Mouse (Mus musculus) ES-E14 (cell line): ENCODE measurements around the gene Trafd1. TPM values are rescaled to one million over a fixed set of nuclear protein-coding genes. Genes with fewer than 3 reads are reported as not detected.
"Not testable (repeated sequence)": the region's sequence is repeated elsewhere in the genome, so short reads cannot be mapped to it uniquely, and the experiment has no call there.

Experiments
- DNase-seq: peaks from one replicate; pipeline ENCODE4 v3.0.0-alpha.2; 2013; ENCODE audit warnings: low read depth, low spot score
- H3K27ac ChIP-seq: 2 replicates; pipeline ENCODE4 v1.5.1; 2012; ENCODE audit warnings: low read depth, mild to moderate bottlenecking, low read length, moderate library complexity, mixed read lengths; ENCODE audit not compliant: poor library complexity, insufficient read depth, severe bottlenecking
- H3K36me3 ChIP-seq: 2 replicates; pipeline ENCODE4 v1.6.1; 2012; ENCODE audit warnings: mild to moderate bottlenecking, low read length, moderate library complexity, mixed read lengths; ENCODE audit not compliant: control insufficient read depth, poor library complexity, insufficient read depth, severe bottlenecking
- H3K4me1 ChIP-seq, 2 experiments: fragments of 150-350 bp in 1 of 2; sonication (generic) in 1 of 2; 2 replicates each; pipeline ENCODE4 v1.6.1; 2012; ENCODE audit warnings: low read length in 2 of 2, mild to moderate bottlenecking in 1 of 2, mixed read lengths in 1 of 2; ENCODE audit not compliant: control insufficient read depth in 2 of 2, insufficient read depth in 2 of 2, poor library complexity in 1 of 2
- H3K4me3 ChIP-seq, 2 experiments: fragments of 150-350 bp in 1 of 2; sonication (generic) in 1 of 2; 2 replicates each; pipeline ENCODE4 v1.5.1; 2012; ENCODE audit warnings: low read length in 2 of 2, low read depth in 1 of 2, mild to moderate bottlenecking in 1 of 2, mixed read lengths in 1 of 2; ENCODE audit not compliant: insufficient read depth in 1 of 2, poor library complexity in 1 of 2, severe bottlenecking in 1 of 2
- H3K9ac ChIP-seq: 2 replicates; pipeline ENCODE4 v1.6.1; 2012; ENCODE audit warnings: low read depth, mild to moderate bottlenecking, low read length, mixed read lengths; ENCODE audit not compliant: poor library complexity, insufficient read depth, severe bottlenecking
- H3K9me3 ChIP-seq: fragments of 150-350 bp; sonication (generic); 2 replicates; pipeline ENCODE4 v1.6.1; 2012; ENCODE audit warnings: low read depth, mild to moderate bottlenecking, low read length; ENCODE audit not compliant: control insufficient read depth, insufficient read depth
- CHD2 ChIP-seq: IDR thresholded peaks from 2 replicates; pipeline ENCODE4 v1.6.1; 2014; ENCODE audit warnings: mild to moderate bottlenecking, low read depth, low read length, inconsistent platforms
- HCFC1 ChIP-seq: IDR thresholded peaks from 2 replicates; pipeline ENCODE4 v1.6.1; 2012; ENCODE audit warnings: low read length, inconsistent platforms, borderline replicate concordance; ENCODE audit not compliant: insufficient read depth
- MAFK ChIP-seq: IDR thresholded peaks from 2 replicates; pipeline ENCODE4 v1.6.1; 2014; ENCODE audit warnings: mild to moderate bottlenecking, low read depth, low read length, inconsistent platforms; ENCODE audit not compliant: insufficient read depth
- ZC3H11A ChIP-seq: IDR thresholded peaks from 2 replicates; pipeline ENCODE4 v1.6.1; 2012; ENCODE audit warnings: low read depth, mild to moderate bottlenecking, inconsistent platforms, low read length, borderline replicate concordance
- ZNF384 ChIP-seq: IDR thresholded peaks from 2 replicates; pipeline ENCODE4 v1.6.1; 2012; ENCODE audit warnings: low read depth, low read length, inconsistent platforms
- in situ Hi-C, 2 experiments: fragments of 600-800 bp; cut with MboI; formaldehyde crosslinking; loops; one replicate each; pipeline ENCODE4 v1.15.1; 2025; ENCODE audit warnings: low sequenced_read_pairs in 2 of 2, inconsistent platforms in 1 of 2; ENCODE audit not compliant: unreplicated experiment in 2 of 2
- total RNA-seq: library from RNA; depleted of rRNA; stranded (reverse); fragments of 300-350 nt; gene quantifications from 2 replicates; pipeline ENCODE4 v1.2.3, GENCODE M21; 2012

Gene Trafd1
- total RNA-seq, 1 experiment = 13.8 TPM

DNA sequence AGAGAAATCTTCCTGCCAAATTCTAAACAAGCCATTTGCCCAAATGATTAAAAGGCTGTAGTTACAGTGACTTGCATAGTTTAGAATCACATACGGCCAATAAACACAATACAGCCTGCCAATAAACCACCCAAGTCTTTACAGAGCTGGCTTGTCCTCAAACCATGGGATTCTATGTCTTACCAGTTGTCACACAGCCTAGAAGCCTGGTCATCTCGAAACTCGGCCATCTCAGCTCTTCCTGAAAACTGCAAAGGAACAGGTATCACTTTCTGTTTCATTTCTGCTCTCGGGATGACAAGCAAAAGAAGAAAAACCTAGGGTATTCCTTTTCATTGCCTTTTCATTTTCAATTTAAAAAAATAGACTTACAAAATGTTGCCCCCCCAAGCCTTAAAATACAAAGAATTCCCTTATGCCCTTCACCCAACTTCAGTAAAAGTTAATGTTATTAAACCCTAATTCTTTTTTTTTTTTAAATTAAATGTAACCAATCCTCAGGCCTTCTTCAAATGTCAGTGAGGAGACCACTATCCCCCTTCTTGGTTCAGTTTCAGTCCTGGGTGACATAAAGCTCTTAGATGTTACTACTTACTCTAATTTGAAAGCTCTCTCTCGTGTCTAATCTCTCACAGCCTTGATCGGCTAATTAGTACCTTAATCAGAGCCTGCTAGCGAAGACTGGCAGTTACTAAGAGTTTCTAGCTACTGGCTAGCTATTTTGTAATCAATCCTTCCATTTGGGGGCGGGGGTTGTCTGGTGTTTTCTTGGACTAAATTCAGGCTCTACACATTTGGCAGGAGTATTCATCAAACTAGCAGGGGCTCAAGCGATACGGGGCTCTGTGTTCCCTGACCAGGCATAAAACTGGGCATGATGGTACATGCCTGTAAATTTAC lies 1.3 kb downstream of the Trafd1 start:
- no peak for TF ChIP-seq ZNF384
- no peak for TF ChIP-seq CHD2
- TF ChIP-seq MAFK = no peak
- TF ChIP-seq HCFC1 = no peak
- TF ChIP-seq ZC3H11A = no peak
- no peak for DNase-seq
- no peak overlapping the region for H3K27ac ChIP-seq
- no peak overlapping the region for H3K9ac ChIP-seq
- in situ Hi-C loops = loop anchor here in 1 of 2 experiments (10.0 kb wide), 1 partner anchor 169 kb away; no protein-coding TSS in a partner anchor
- peak overlapping the region in 1 of 2 experiments; percentile 73; a peak in 2 of 4 replicates for H3K4me3 ChIP-seq
- no peaks in the 10 kb centered on the region for H3K9me3 ChIP-seq
- H3K4me1 ChIP-seq = peaks cover 0 to 4% of the 10 kb centered on the region in 2 experiments; a peak in 1 of 4 replicates
- H3K36me3 ChIP-seq = no peaks in the 10 kb centered on the region

DNA sequence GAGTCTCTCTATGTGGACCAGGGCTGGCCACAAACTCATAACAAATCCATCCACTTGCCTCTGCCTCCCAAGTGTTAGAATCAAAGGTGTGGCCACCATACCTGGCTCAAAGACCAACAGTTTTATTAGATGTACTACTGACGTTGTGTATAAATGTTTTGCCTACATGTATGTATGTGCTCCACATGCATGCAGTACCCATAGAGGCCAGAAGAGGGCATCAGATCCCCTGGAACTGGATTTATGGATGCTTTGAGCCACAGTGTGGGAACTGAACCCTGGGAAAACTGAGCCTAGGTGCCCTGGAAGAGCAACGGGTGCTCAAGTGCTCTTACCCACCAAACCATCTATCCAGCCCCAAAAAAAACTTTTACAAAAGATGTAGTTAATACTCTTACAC lies 4.7 kb downstream of the Trafd1 start:
- Histone ChIP-seq H3K4me1 (0 out of 4 replicates have a peak, but pooled peaks cover 0 to 1% of the 10 kb centered on the region in 2 experiments), H3K4me3 (no peak overlapping the region), H3K9ac (no peak overlapping the region), H3K9me3 (no peaks in the 10 kb centered on the region), H3K36me3 (no peaks in the 10 kb centered on the region; the same call in 1 of the 2 replicates), H3K27ac (no peak overlapping the region)
- in situ Hi-C loops = loop anchor here in 1 of 2 experiments (10.0 kb wide), 1 partner anchor 166 kb away; no protein-coding TSS in a partner anchor
- TF ChIP-seq HCFC1 (no peak), CHD2 (no peak), ZNF384 (no peak), ZC3H11A (peak; percentile 27; the same call in 1 of the 2 replicates)
- DNase-seq = peak; percentile 38

DNA sequence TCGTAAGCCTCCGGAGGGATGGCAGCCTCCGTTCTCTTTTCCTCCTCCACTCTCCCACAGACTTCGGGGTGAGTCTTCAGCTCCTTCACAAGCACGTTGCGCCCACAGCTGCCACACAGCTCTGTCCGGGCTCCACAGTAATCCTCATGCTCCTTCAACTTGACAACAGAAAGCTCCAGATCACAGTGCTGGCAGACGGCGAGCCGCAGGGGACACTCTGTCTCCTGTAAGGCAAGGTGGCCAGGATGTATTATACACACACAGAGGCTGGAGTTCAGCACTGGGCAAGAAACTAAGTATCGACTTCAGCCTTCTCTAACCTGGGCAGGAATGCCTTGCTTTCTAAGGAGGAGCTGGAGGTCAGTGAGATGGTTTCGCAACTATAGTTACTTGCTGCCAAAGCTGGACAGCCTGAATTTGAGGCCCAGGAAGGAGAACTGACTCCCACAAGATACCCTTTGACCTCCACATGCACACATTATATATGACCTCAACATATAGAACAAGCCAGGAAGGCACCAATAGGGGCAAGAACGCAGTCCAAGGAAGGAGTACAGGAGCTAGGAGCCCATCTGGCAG lies 6.7 kb downstream of the Trafd1 start:
- Histone ChIP-seq H3K36me3 (peaks cover 6% of the 10 kb centered on the region), H3K9me3 (no peaks in the 10 kb centered on the region), H3K4me3 (no peak overlapping the region), H3K4me1 (no peaks in the 10 kb centered on the region), H3K9ac (no peak overlapping the region), H3K27ac (no peak overlapping the region)
- in situ Hi-C loops = no loop called here
- TF ChIP-seq CHD2 (no peak), MAFK (no peak), HCFC1 (no peak), ZNF384 (no peak), ZC3H11A (no peak)
- no peak for DNase-seq

DNA sequence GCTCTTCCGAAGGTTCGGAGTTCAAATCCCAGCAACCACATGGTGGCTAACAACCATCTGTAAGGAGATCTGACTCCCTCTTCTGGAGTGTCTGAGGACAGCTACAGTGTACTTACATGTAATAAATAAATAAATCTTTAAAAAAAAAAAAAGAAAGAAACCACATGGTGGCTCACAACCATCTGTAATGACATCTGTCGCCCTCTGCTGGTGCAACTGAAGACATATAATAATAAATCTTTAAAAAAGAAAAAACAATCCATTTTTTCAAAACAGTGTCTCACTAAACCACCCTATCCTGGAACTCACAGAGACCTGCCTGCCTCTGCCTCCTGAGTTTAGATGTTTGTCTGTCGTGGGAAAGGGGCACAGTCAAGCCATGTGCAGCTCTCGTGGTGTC lies 8.5 kb downstream of the Trafd1 start:
- TF ChIP-seq ZNF384 = peak; percentile 93
- DNase-seq = peak; percentile 38
- in situ Hi-C loops, H3K4me1 ChIP-seq, H3K4me3 ChIP-seq, H3K9ac ChIP-seq, H3K9me3 ChIP-seq, H3K36me3 ChIP-seq, H3K27ac ChIP-seq: not testable (repeated sequence)
